ENCODE assay signal across 21 mouse cellular contexts in genomic region chr9:74142705-74143104, GRCm38 (mm10). TPM values are rescaled to one million over a fixed set of nuclear protein-coding genes. Genes with fewer than 3 reads are reported as not detected.
DNase-seq lines count a peak whose midpoint lies in the region; ATAC-seq and TF ChIP-seq lines count a peak whose summit lies in the region.
"Had no signal": no experiment of that assay in that cellular context is flagged by ENCODE, and none has a peak within 500 bp of the region (broad histone marks: within the 10 kb centered on the region; RNA-seq: fewer than 3 reads in every experiment).

No protein-coding gene starts in this region.

- WGBS in hindbrain, embryonic 11.5 days: 55% methylated on average over 2 of the region's 2 CpGs
- WGBS in hindbrain, embryonic 12.5 days: 43% methylated on average over 2 of the region's 2 CpGs
- 43% methylated on average over 2 of the region's 2 CpGs for WGBS in midbrain, embryonic 14.5 days
- WGBS in midbrain, embryonic 10.5 days: 56% methylated on average over 2 of the region's 2 CpGs

- no peaks in the 10 kb centered on the region for H3K4me1 ChIP-seq in hindbrain, embryonic 11.5 days (replicated peaks; ENCODE audit: control insufficient read depth, insufficient read depth, low read length)
- no peaks in the 10 kb centered on the region for H3K4me1 ChIP-seq in hindbrain, embryonic 12.5 days
- no peaks in the 10 kb centered on the region for H3K4me1 ChIP-seq in midbrain, embryonic 14.5 days (ENCODE audit: control insufficient read depth, insufficient read depth, low read length)
- H3K4me1 ChIP-seq in midbrain, embryonic 10.5 days: peaks cover 7% of the 10 kb centered on the region; the same call in 1 of the 2 replicates
- H3K4me1 ChIP-seq: embryonic facial prominence, embryonic 12.5 days; forebrain, embryonic 12.5 days; heart, embryonic 15.5 days had no signal

- H3K4me3 ChIP-seq in hindbrain, embryonic 11.5 days (ENCODE audit: low read depth, low read length): no peak overlapping the region
- no peak overlapping the region for H3K4me3 ChIP-seq in hindbrain, embryonic 12.5 days
- no peak overlapping the region for H3K4me3 ChIP-seq in midbrain, embryonic 14.5 days (replicated peaks; ENCODE audit: low read depth, low read length)
- no peak overlapping the region for H3K4me3 ChIP-seq in midbrain, embryonic 10.5 days
- H3K4me3 ChIP-seq: embryonic facial prominence, embryonic 12.5 days; forebrain, embryonic 12.5 days; heart, adult 2 months; heart, embryonic 15.5 days had no signal

- TF ChIP-seq POLR2A in brain, embryonic 14.5 days (IDR thresholded peaks at IDR 0.05; ENCODE audit: borderline replicate concordance, extremely low read depth, insufficient read depth, insufficient read length, poor library complexity, severe bottlenecking): no peak

- ATAC-seq in hindbrain, embryonic 11.5 days (ENCODE audit: low FRiP score): no peak
- no peak for ATAC-seq in hindbrain, embryonic 12.5 days (ENCODE audit: low FRiP score)
- no peak for ATAC-seq in midbrain, embryonic 14.5 days (ENCODE audit: low FRiP score, low TSS enrichment)
- ATAC-seq in cerebellum, adult (ENCODE audit: insufficient number of reproducible peaks, low FRiP score, low TSS enrichment): no peak
- ATAC-seq: forebrain, embryonic 16.5 days; intestine, embryonic 16.5 days had no signal

- no peak overlapping the region for H3K27ac ChIP-seq in hindbrain, embryonic 11.5 days (ENCODE audit: low read depth, low read length)
- H3K27ac ChIP-seq in hindbrain, embryonic 12.5 days: no peak overlapping the region
- no peak overlapping the region for H3K27ac ChIP-seq in midbrain, embryonic 14.5 days (replicated peaks; ENCODE audit: low read depth, low read length)
- no peak overlapping the region for H3K27ac ChIP-seq in midbrain, embryonic 10.5 days (replicated peaks)
- H3K27ac ChIP-seq: embryonic facial prominence, embryonic 12.5 days; forebrain, embryonic 12.5 days; heart, adult 2 months; heart, embryonic 15.5 days; hindbrain, embryonic 14.5 days had no signal

- H3K27me3 ChIP-seq in hindbrain, embryonic 11.5 days (ENCODE audit: control insufficient read depth, insufficient read depth, low read length): no peaks in the 10 kb centered on the region
- peaks cover 6% of the 10 kb centered on the region for H3K27me3 ChIP-seq in hindbrain, embryonic 12.5 days
- no peaks in the 10 kb centered on the region for H3K27me3 ChIP-seq in midbrain, embryonic 14.5 days (ENCODE audit: control insufficient read depth, insufficient read depth, low read length)
- H3K27me3 ChIP-seq in midbrain, embryonic 10.5 days (ENCODE audit: low read depth, poor library complexity, severe bottlenecking): no peaks in the 10 kb centered on the region
- H3K27me3 ChIP-seq: embryonic facial prominence, embryonic 12.5 days; heart, embryonic 15.5 days had no signal

- peak; percentile 26 for DNase-seq in hindbrain, embryonic 11.5 days (ENCODE audit: low spot score)
- DNase-seq in midbrain, embryonic 14.5 days: peak; percentile 55
- no peak for DNase-seq in midbrain, embryonic 10.5 days (ENCODE audit: low spot score)
- peak; percentile 33 for DNase-seq in brain, embryonic 14.5 days (ENCODE audit: low read depth)
- no peak for DNase-seq in testis, postnatal 14 days (ENCODE audit: low spot score)
- DNase-seq: adrenal gland, adult 2 months; adrenal gland, postnatal 25 days; cerebellum, adult 18-20 months; cerebellum, adult 9-11 months; embryo, embryonic 11 days; gastrocnemius, postnatal 14 days; heart, adult 2 months had no signal

- no peak overlapping the region for H3K9ac ChIP-seq in hindbrain, embryonic 11.5 days (ENCODE audit: low read depth, low read length)
- no peak overlapping the region for H3K9ac ChIP-seq in hindbrain, embryonic 12.5 days
- no peak overlapping the region for H3K9ac ChIP-seq in midbrain, embryonic 14.5 days (replicated peaks; ENCODE audit: low read length)
- H3K9ac ChIP-seq: embryonic facial prominence, embryonic 12.5 days; forebrain, embryonic 12.5 days; heart, embryonic 15.5 days; hindbrain, embryonic 14.5 days had no signal

- no peaks in the 10 kb centered on the region for H3K9me3 ChIP-seq in hindbrain, embryonic 11.5 days (ENCODE audit: control insufficient read depth, low read length)
- no peaks in the 10 kb centered on the region for H3K9me3 ChIP-seq in hindbrain, embryonic 12.5 days (replicated peaks)
- H3K9me3 ChIP-seq in midbrain, embryonic 14.5 days (ENCODE audit: control insufficient read depth, low read length): no peaks in the 10 kb centered on the region
- no peaks in the 10 kb centered on the region for H3K9me3 ChIP-seq in midbrain, embryonic 10.5 days (replicated peaks)
- H3K9me3 ChIP-seq: embryonic facial prominence, embryonic 12.5 days; forebrain, embryonic 12.5 days; heart, embryonic 15.5 days had no signal

- no peaks in the 10 kb centered on the region for H3K36me3 ChIP-seq in hindbrain, embryonic 11.5 days (ENCODE audit: control insufficient read depth, insufficient read depth, low read length)
- no peaks in the 10 kb centered on the region for H3K36me3 ChIP-seq in hindbrain, embryonic 12.5 days
- no peaks in the 10 kb centered on the region for H3K36me3 ChIP-seq in midbrain, embryonic 14.5 days (ENCODE audit: control insufficient read depth, insufficient read depth, low read length)
- H3K36me3 ChIP-seq in midbrain, embryonic 10.5 days: no peaks in the 10 kb centered on the region
- H3K36me3 ChIP-seq: embryonic facial prominence, embryonic 12.5 days; forebrain, embryonic 12.5 days; heart, embryonic 15.5 days had no signal

- peak; percentile 32; the same call in 1 of the 2 replicates for TF ChIP-seq CTCF in brain, embryonic 14.5 days (IDR thresholded peaks at IDR 0.05; ENCODE audit: borderline replicate concordance, extremely low read depth, insufficient read depth, insufficient read length)

- H3K4me2 ChIP-seq in hindbrain, embryonic 11.5 days (replicated peaks; ENCODE audit: low read depth, low read length): no peak overlapping the region
- H3K4me2 ChIP-seq in hindbrain, embryonic 12.5 days (replicated peaks): no peak overlapping the region
- no peak overlapping the region for H3K4me2 ChIP-seq in midbrain, embryonic 14.5 days (ENCODE audit: low read length)
- H3K4me2 ChIP-seq: embryonic facial prominence, embryonic 12.5 days; forebrain, embryonic 12.5 days; heart, embryonic 11.5 days; heart, embryonic 15.5 days; hindbrain, embryonic 14.5 days had no signal

RNA-seq across cellular contexts. Expression of gene Wdr72, which starts 32.5 kb away (rescaled TPM):
- polyA plus RNA-seq in hindbrain, embryonic 11.5 days (2014; fragmentation: Nextera tagmentation; extraction: Ambion mirVana): 0.33 and 0.68 TPM in 2 replicates
- 0.56 and 0.69 TPM in 2 replicates for polyA plus RNA-seq in hindbrain, embryonic 12.5 days (2016; fragmentation: Nextera tagmentation; extraction: Ambion mirVana)
- polyA plus RNA-seq in midbrain, embryonic 14.5 days (2014; fragmentation: Nextera tagmentation; extraction: Ambion mirVana): 0.34 and 0.98 TPM in 2 replicates
- polyA plus RNA-seq in midbrain, embryonic 10.5 days (2016; fragmentation: Nextera tagmentation; extraction: Ambion mirVana): 0.70 and 0.75 TPM in 2 replicates
- 0.25 and 0.37 TPM in 2 replicates for polyA plus RNA-seq in brain, embryonic 14.5 days (2012; rRNA removed)
- polyA plus RNA-seq: adrenal gland, adult 2 months had no signal

Comparison
In these comparisons a context has a peak if more than half of its experiments do, and no peak if none do; other contexts are left out.
1. DNase-seq: peak in hindbrain, embryonic 11.5 days (single experiment), midbrain, embryonic 14.5 days (single experiment) and brain, embryonic 14.5 days (single experiment); none in midbrain, embryonic 10.5 days (single experiment) and testis, postnatal 14 days (single experiment).